Mouse (Mus musculus): ENCODE measurements around the gene Trappc6b. TPM values are rescaled to one million over a fixed set of nuclear protein-coding genes. Genes with fewer than 3 reads are reported as not detected.
A peak's percentile ranks its signal among the peaks of the same experiment; 100 is the strongest.

Gene Trappc6b
- polyA plus RNA-seq, 1 experiment from 2014 or later: 71.4 TPM

DNA sequence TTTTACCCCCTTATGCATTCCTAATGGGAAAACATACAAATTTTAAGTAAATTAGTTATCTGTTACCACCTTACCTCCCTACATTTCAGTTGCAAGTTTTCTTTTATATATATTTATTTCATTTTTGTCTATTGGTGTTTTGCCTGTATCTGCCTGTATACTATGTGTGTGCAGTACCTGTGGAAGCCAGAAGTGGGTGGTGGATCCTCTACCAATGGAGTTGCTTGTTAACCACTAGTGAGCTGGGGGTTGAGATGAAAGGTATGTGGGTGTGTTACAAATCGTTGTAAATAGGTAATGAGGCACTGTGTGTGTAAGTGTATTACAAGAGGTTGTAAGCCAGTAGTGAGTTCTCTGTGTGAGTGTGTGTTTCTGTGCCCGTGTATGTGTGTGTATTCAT is 50.8 kb downstream of the Trappc6b start:
- WGBS: 82% methylated on average over 2 of the region's 2 CpGs
- Histone ChIP-seq H3K9me3 (replicated peaks) (no peaks in the 10 kb centered on the region), H3K27ac (replicated peaks) (no peak overlapping the region), H3K4me1 (peaks cover 25% of the 10 kb centered on the region), H3K4me3 (peak overlapping the region; percentile 88), H3K27me3 (ENCODE audit: low read depth, poor library complexity, severe bottlenecking) (no peaks in the 10 kb centered on the region), H3K36me3 (peaks cover 24% of the 10 kb centered on the region)
- DNase-seq (ENCODE audit: low spot score): no peak

Other genes starting within 250 kb of the Trappc6b start
- 62.2 and 71.7 TPM in 2 replicates for gene Sec23a, start 49.5 kb downstream of the Trappc6b start, polyA plus RNA-seq (2016; fragmentation: Nextera tagmentation; extraction: Ambion mirVana)
- 35.8 and 36.8 TPM in 2 replicates for gene Gemin2, start 48.1 kb downstream of the Trappc6b start, polyA plus RNA-seq (2016; fragmentation: Nextera tagmentation; extraction: Ambion mirVana)
- gene Pnn, start 5.4 kb upstream of the Trappc6b start, polyA plus RNA-seq (2016; fragmentation: Nextera tagmentation; extraction: Ambion mirVana): 112 and 114 TPM in 2 replicates
- 39.2 and 40.4 TPM in 2 replicates for gene Mia2, start 34.3 kb upstream of the Trappc6b start, polyA plus RNA-seq (2016; fragmentation: Nextera tagmentation; extraction: Ambion mirVana)
- gene Fbxo33, start 158.3 kb upstream of the Trappc6b start, polyA plus RNA-seq (2016; fragmentation: Nextera tagmentation; extraction: Ambion mirVana): 5.4 and 6.4 TPM in 2 replicates